Mouse (Mus musculus) heart, postnatal 0 days (tissue): ENCODE data around the gene Rab11fip3.

Source experiments
- CTCF ChIP-seq: IDR thresholded peaks from 2 replicates; pipeline ENCODE4 v1.5.1; 2016; ENCODE audit warnings: antibody characterized with exemption, control low read depth, low read depth
- EP300 ChIP-seq: IDR thresholded peaks from 2 replicates; pipeline ENCODE4 v1.6.1; 2016; ENCODE audit warnings: antibody characterized with exemption, low read depth

DNA sequence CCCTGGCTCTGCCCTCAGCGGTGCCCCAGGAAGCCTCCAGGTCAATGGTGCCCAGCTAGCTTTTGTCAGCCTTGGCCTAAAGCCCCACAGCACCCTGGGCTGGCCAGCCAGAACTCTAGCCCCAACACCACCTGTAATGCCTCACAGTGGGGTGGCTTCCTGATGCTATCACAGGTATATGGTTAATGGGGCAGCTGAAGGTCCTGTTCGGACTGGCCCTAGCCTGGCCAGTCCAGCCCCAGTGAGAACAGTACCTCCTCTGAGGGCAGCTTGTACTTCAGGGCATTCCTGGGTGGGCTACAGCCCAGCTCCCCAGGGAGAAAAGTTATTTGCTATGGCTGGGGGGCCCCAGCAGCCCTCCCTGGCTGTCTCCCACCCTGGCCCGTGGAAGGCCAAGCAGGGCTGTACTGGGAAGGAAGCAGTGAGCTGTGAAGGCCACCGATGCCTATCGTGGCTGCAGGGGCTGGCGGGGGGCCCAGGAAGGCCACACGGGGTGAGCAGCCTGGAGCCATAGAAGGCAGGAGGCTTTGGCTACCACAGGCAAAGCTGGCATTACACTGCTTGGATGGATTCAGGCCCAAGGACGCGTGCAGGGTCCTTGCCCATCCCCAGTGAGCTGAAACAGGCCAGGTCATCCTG lies 123.7 kb downstream of the Rab11fip3 start:
- TF ChIP-seq EP300, result no peak
- TF ChIP-seq CTCF, result no peak
